Mouse (Mus musculus): ENCODE measurements around the gene Nrl.
A peak's percentile ranks its signal among the peaks of the same experiment; 100 is the strongest.

Nrl gene

DNA sequence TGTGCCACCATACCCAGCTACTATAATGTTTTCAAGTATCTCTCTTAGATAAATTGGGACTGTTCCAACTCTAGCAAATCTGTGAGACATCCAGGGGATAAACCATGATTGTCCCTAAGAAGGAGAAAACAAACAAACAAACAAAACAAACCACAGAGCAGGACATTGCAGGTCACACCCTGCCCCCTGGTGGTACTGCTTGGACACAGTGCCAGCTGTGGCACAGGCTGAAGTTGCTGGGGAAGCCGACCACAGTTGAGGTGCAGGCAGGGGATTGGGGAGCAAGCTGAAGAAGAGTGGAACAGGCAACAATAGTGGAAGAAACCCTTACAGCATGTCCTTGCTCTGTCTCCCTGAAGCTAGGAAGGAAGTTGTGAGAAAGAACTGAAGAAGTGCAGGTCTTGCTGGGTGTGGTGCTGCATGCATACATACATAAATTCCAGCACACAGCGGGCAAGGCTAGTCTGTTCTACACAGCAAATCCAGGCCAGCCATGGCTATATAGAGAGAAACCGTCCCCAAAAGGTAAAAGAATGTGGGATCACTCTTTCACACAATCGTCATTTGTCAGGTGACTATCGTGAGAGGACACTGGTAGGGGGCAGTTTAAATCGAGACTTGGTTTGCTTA, 11.4 kb upstream of the Nrl start:
- DNase-seq (ENCODE audit: extremely low spot score, low spot score): peak; percentile 30

DNA sequence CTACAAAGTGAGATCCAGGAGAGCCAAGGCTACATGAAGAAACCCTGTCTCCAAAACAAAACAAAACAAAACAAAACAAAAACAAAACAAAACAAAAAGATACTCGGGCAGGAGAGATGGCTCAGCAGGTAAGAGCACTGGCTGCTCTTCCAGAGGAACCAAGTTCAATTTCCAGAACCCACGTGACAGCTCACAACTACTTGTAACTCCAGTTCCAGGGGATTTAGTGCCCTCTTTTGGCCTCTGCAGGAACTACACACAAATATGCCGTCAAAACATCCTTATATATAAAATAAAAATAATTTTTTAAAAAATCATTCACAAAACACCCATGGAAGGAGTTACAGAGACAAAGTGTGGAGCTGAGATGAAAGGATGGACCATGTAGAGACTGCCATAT, 3.2 kb upstream of the Nrl start:
- no peak for DNase-seq (ENCODE audit: extremely low spot score, low spot score)

DNA sequence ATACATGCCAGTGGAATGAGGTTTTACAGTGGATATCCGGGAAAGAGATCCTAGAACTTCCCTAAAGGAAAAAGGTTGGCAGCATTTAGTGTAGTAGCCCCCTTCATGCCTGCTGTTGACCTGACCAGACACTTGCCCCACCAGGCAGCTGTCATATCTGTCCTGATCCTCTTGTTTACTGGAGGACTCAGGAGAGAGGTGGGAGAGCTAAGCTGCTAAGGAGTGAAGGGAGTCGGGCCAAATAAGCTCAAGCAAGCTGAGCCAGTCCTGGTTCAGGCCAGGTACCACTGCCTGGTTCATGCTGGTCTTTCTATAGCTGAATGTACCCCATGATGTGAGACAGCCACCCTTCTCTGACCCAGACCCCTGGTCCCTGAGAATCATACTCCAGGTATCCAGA, 1.9 kb upstream of the Nrl start:
- no peak for DNase-seq (ENCODE audit: extremely low spot score, low spot score)

DNA sequence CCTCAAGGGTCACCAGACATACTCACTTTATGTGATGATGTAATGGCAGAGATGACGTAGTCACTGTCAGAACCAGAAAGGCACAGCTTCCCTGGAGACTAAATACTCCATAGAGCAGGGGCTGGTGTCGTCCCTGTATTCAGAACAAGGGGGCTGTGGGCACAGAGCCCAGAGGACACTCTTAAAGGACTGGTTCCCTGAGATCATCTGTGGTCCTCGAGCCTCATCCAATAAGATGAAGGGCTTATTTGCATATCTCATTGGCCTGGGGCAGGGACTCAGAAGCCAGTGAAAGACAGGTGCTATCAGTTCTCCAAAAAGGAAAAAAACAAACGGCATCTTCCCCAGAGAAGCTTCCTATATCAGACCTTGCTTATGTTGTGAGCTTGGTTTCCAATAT, 719 bp downstream of the Nrl start:
- no peak for DNase-seq (ENCODE audit: extremely low spot score, low spot score)

DNA sequence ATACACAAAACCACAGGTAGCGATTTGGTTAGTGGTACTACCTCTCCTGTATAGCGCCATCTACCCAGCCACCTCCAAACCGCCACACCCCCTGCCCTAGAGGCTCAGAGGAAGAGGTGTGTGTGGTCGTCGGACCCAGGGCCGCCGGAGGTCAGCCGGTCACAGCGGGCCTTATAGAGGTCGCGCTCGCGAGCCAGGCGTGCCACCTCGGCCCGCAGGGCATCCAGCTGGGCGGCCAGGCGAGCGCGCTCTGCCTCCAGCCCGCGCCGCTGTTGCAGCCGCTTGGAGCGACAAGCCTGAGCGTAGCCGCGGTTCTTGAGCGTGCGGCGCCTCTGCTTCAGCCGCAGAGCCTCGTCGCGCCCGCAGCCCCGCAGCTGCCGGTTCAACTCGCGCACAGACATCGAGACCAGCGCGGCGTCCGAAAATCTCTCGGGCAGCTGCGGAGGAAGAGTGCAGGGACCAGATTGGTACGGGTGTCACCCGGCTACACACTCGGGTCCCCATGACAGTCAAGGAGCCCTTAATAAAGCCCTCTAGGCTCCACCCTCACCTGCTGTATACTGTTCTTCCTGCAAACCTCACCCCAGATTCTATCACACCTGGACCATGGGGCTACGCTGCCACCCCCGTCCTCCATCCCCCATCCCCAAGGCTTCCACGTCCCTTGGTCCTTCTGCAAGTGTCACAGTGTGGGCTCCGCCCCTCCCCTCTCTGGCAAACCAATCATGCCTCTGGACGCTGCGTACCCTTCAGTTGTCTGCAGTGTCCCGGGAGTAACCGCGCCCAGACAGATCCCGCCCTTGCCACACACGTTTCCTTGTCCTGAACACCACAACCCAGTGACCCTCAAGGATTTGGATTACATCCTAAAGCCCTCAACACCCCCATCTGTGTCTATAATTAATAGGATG, 4.1 kb downstream of the Nrl start:
- peak; percentile 51 for DNase-seq (ENCODE audit: extremely low spot score, low spot score)

DNA sequence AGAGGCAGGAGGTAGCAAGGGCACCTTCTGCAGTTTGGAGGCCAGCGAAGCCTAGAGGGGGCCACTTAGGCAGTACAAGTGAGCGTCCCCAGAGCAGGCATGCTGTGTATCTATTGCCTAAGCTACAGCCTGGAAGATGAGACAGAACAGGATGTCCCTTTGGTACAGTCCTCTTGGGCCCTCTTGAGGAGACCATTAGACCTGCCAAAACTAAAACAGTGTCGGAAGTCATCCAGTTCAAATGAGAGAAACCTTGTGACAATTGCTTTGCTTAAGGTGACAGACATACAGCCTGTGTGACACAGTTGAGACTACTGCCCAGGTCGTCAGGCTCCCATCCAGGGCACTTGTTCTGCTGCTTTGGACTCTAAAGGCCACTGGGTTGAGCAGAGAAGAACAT, 5.2 kb downstream of the Nrl start:
- DNase-seq (ENCODE audit: extremely low spot score, low spot score): no peak

DNA sequence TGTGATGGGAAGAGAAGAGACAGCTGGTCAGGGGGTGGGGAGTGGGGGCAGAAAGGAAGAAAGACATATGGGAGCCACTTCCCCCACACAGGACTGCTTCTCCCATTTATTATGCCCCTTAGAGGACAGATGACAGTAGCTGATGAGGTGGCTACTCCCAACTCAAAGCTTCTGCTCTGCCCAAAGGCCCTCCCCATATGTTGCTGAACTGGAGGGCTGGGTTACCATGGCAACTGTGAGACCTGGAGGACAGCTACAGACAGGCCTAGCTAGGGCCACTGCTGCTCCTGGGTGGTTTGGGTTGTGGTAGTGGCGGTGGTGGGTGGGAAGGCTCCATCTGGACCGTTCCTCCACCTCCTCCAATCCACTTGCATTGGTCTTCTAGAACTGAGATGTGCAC, 5.9 kb downstream of the Nrl start:
- DNase-seq (ENCODE audit: extremely low spot score, low spot score): peak; percentile 53

DNA sequence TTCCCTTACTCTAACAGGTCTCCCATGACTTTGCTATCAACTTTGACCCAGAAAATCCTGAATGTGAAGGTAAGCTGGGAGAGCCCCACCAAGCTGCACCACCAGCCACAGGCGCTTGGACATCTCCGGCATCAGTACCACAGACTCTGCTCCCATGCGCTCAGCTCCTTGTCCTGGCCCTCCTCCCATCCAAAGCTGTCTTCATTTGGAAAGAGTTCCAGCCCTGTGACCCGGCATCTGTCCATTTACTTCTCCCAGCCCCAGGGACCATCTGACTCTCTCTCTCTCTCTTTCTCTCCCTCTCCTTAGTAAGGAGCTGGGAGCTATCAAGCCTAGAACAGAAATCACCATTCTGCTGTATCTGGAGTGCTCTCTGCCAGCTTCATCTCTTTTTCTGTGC, 8.9 kb downstream of the Nrl start:
- no peak for DNase-seq (ENCODE audit: extremely low spot score, low spot score)

DNA sequence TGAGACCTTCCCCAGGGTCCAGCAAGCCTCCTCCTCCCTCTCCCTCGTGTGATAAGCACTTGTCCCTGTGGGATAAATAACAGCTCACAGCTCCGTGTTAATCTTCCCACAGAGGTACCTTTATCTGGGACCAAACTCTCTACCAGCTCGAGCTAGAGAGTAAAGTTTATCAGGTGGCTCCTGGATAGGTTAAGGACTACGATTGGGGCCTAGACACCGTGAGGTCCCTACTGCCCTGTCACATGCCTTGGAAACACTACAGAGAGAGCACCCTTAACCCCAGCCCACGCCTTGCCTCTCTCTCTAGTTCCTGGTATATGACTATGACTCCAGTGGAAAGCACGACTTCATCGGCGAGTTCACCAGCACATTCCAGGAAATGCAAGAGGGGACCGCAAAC, 10.9 kb downstream of the Nrl start:
- no peak for DNase-seq (ENCODE audit: extremely low spot score, low spot score)

DNA sequence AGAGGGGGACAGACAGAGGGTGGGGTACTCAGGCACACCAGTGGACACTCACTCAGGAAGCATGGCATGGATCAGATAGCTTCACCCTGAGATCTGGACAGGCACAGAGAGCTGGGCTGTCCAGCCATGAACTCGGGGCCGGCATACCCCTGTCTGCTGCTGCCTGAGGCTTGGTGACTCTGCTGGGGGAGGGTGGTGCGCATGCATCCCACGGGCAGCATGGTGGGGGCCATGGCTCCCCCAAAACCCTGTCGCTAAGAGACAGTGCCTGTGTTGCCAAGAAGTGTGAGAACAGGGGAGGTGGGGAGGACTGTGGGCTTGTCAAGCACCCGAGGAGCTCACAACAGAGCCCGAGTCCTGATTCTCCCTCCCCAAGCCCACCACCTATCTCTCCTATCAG, 13.7 kb downstream of the Nrl start:
- no peak for DNase-seq (ENCODE audit: extremely low spot score, low spot score)

DNA sequence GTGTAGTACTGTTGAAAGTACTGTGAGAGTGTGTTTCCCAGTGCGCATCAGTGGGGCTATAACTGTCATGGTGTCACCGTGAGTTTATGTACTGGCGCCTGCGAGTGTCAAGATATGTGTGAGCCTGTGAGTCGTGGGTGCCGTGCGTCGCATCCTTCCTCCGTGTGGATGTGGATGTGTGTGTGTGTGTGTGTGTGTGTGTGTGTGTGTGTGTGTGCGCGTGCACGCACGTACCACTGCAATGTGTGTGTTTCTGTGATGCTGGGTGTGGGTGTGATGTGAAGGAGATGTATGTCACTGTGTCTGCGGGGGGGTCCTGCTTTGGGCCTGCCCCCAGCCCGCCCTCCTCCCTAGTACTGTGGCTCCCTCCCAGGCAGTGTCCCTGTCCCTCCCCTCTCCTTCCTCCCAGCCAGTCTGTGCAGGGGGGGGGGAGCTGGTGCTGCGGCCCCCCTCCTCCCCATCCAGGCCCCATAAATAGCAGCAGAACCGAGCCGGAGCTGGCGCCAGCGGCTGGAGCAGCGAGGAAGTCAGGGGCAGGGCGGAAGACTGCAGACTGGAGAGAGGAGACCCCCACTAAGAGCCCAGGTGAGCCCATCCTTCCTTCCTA, 14.6 kb downstream of the Nrl start, which contains the start of gene Cpne6:
TSS of gene Cpne6 (plus strand) at position 321 of the 607 bp plus-strand sequence.
- DNase-seq (ENCODE audit: extremely low spot score, low spot score): no peak

DNA sequence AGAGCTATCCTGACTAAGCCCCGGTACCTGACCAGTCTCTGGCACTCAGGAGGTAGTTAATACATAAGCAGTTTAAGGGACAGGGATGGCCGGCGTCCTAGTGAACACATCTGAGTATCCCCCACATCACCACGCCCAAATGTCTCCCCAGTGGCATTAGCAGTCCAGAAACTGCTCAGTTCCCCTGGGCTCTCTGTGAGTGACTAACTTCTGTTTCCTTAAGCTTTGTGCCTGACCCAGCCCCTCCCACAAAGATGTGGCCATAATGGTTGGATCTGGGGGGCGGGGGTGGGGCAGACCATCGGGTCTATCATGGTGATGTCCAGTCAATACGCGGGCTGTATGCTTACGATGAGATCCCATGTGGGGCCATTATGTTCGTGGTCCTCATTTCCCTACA, 15.2 kb downstream of the Nrl start:
- no peak for DNase-seq (ENCODE audit: extremely low spot score, low spot score)

DNA sequence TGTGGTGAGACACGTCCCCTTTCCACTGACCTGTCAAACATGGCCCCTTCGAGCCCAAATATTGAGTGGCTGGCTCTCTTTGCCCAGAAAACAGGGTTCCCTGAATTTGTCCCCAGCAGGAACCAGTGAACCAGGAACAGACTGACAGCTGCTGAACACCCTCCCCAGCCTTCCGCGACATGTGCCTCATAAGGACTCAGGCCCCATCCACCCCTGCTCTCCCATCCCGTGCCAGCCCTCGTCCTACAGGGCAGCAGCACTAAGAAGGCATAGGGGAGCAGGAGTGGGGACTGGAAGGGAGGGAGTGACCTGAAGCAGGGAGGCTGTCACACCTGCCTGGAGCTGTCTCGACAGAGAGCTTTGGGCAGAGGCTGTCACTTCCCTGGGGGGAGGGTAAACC, 17.0 kb downstream of the Nrl start:
- no peak for DNase-seq (ENCODE audit: extremely low spot score, low spot score)

DNA sequence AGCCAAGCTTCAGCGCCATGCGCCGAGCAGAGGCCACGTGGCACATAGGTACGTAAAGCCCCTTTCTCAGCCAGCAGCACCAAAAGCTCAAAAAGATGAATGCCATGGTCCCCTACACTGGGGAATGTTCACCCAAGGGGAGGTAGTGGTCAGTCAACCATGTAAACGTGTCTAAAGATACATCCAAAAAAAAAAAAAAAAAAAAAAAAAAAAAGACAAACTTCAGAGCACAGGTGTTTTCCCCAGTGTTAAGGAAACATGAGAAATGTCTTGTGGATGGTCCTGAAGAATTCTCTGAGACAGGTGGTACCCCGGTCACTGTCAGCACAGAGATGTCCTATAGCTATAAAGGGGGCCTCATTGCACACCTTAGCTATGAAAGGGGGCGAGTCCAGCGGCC, 19.2 kb downstream of the Nrl start:
- DNase-seq (ENCODE audit: extremely low spot score, low spot score): no peak

DNA sequence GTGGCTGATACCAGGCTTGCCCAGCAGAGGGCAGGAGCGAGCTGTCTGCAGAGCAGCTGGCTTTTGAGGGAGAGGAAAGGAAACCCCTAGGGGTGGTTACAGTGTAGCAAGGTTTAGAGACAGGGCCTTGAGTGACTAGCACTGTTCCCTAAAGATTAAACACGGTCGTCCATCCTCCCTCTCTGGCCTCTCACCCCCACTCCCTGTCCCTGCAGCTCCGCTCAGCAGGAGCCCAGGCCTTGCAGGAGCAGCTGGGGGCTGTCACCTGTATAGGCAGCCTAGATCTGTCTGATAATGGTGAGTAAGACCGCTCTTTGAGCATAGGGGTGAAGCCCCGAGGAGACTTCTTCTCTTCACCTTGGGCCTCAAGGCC, 27.3 kb downstream of the Nrl start:
- DNase-seq (ENCODE audit: extremely low spot score, low spot score): peak; percentile 91

DNA sequence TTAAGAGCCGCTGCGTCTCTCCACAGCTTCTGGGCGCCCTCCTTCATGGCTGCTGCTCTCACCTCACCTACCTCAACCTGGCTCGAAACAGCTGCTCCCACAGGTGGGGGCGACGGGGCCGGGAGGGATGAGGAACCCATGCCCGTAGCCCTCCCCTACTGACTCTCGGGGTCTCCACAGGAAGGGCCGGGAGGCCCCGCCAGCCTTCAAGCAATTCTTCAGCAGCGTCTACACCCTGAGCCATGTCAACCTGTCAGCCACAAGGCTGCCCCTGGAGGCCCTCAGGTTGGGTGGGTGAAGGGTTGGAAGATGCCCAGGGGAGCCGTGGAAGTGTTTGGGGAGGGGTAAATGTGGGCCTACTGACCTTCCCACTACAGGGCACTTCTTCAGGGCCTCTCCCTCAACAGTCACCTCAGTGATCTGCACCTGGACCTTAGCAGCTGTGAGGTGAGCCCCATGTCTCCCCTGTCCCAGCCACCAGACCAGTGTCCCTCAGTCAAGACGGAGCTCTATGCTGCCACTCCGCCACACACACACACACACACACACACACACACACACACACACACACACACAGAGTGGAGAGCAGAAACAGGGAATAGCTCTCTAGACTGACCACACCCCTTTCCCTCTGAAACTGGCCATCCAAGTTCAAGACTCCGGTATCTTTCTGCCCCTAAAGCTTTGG, 27.9 kb downstream of the Nrl start:
- DNase-seq (ENCODE audit: extremely low spot score, low spot score): no peak

DNA sequence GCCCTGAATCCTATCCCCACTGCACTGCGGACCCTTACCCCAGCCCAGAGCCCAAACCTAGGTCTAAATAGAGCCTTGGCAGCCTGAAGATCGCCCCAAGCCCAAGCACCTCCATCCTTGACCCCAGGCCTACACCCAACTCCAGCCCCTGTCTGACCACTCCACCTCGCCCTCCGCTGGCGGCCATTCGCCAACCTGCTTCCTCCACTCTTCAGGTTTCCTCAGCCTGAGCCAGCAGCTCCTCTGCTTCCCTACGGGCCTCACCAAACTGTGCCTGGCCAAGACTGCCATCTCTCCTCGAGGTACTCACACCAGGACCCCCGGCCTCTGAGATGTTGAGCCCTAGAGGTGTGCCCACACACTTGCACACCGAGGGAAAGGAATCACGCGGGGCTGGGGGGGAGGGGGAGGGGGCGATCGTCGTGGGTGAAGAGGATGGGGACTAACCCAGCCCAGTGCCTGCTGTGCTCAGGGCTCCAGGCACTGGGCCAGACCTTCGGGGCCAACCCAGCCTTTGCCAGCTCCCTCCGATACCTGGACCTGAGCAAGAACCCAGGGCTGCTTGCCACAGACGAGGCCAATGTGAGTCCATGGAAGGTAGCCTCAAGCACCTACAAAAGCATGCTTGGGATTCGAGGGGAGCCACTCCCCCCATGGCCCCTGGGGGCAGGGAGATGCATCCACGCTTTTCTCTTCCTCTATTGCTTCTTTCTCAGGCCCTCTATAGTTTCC, 29.1 kb downstream of the Nrl start:
- no peak for DNase-seq (ENCODE audit: extremely low spot score, low spot score)

DNA sequence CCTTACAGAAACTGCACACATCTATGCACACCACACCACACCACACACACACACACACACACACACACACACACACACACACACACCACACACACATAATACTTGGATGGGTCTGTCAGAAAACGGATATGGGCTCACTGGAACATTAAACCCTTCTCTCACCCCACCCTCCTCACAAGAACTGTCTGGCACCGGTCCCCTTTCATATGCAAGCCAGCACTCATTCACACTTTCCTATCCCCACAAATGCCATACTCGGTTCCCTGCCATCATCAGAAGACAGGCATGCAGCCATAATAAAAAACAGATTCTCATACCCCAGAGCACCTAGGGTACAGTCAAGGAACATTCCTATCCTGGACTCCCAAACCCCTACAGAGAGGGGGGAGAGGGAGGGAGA, 32.7 kb downstream of the Nrl start:
- no peak for DNase-seq (ENCODE audit: extremely low spot score, low spot score)

DNA sequence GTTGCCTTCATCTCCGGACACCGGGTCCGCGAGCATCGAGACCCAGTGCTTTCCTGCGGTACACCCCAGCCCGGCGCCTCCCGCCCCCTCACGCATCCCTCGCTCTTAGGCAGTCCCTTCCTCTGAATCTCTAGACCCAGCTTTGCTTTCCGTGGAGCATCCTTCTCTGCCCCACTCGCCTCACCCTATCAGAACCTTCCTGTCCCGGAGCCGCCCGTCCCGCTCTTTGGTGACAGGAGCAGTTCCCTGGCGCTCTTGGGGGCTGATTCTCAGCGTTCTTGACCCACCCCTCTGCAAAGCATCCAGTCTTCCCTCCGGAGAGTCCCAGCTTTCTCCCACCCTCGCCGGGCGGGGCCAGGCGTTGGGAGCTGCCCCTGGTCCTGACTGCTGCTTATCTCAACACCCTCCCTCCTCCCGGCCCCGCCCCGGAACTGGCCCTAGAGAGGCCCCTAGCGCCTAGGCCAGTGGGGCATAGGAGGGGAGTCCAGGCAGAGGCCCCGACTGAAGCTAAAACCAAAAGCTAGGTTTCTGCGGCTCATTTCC, 33.4 kb downstream of the Nrl start:
- DNase-seq (ENCODE audit: extremely low spot score, low spot score): no peak

DNA sequence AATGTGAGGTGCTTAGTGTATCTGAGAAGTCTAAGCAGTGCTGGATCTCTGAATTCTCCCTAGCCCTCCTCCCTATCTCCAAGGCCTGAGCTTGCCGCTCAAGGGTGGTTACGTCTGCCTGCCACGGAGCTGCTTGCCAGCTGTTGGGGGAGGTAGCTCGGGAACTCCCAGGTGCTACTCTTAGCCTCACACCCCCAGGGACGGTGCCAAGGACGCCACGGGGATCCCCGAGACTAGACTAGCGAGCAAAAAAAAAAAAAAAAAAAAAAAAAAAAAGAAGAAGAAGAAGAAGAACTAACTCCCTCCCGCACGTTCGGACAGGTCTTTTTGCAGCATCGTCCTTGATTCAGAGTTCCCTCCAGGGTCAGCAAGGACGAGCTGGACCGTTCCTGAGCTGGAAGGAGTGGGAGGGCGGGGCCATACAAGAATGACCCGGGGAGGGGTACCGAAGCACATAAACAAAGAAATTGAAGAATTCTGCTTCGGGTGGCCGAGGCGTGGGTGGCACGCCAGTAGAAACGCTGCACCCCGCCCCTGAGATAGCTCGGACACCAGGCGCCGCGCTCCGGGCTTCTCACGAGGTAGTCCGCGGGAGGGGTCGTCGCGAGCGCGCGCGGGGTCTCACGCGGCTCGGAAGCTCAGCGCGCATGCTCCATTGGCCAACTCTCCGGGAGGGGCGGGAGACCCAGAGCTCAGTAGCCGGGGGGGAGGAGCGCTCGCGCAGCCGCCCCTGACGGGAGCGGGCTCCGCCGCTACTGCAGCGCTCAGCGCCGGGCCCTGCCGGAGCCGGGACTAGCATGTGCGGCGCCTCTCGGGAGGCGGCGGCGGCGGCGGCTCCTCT, 34.2 kb downstream of the Nrl start, which contains the start of gene Carmil3:
TSS of gene Carmil3 (plus strand) at position 291 of the 841 bp plus-strand sequence.
- DNase-seq (ENCODE audit: extremely low spot score, low spot score): peak; percentile 79

Measured in neural tube, embryonic 10.5 days (tissue).